Mouse (Mus musculus) midbrain, embryonic 11.5 days (tissue): Measurements from ENCODE around the gene Supt7l. TPM values are rescaled to one million over a fixed set of nuclear protein-coding genes. Genes with fewer than 3 reads are reported as not detected.
"Not testable (repeated sequence)": the region's sequence is repeated elsewhere in the genome, so short reads cannot be mapped to it uniquely, and the experiment has no call there.

ENCODE experiments used
- ATAC-seq: fragments of 200-750 bp; cut with Nextera tagmentation; 2 replicates; pipeline ENCODE4 v1.8.0; 2017; ENCODE audit warnings: moderate TSS enrichment, moderate library complexity; ENCODE audit not compliant: low FRiP score
- DNase-seq: peaks from one replicate; pipeline ENCODE4 v3.0.0; 2015; ENCODE audit warnings: low spot score; ENCODE audit errors: missing footprints
- H3K27ac ChIP-seq: fragments of 300-500 bp; sonication (generic); 2 replicates; pipeline ENCODE4 v1.5.1; 2014; ENCODE audit warnings: low read depth, low read length
- H3K27me3 ChIP-seq: fragments of 300-500 bp; sonication (generic); 2 replicates; pipeline ENCODE4 v1.6.1; 2014; ENCODE audit warnings: mild to moderate bottlenecking, low read length, moderate library complexity, mixed read lengths; ENCODE audit not compliant: control insufficient read depth, insufficient read depth
- H3K36me3 ChIP-seq: fragments of 300-500 bp; sonication (generic); 2 replicates; pipeline ENCODE4 v1.6.1; 2014; ENCODE audit warnings: mild to moderate bottlenecking, low read length, moderate library complexity, mixed read lengths; ENCODE audit not compliant: control insufficient read depth, insufficient read depth
- H3K4me1 ChIP-seq: fragments of 300-500 bp; sonication (generic); 2 replicates; pipeline ENCODE4 v1.6.1; 2014; ENCODE audit warnings: low read length; ENCODE audit not compliant: control insufficient read depth, insufficient read depth
- H3K4me2 ChIP-seq: fragments of 300-500 bp; sonication (generic); 2 replicates; pipeline ENCODE4 v1.6.1; 2014; ENCODE audit warnings: mild to moderate bottlenecking, moderate library complexity
- H3K4me3 ChIP-seq: fragments of 300-500 bp; sonication (generic); 2 replicates; pipeline ENCODE4 v1.5.1; 2014; ENCODE audit warnings: low read depth, low read length
- H3K9ac ChIP-seq: fragments of 300-500 bp; sonication (generic); 2 replicates; pipeline ENCODE4 v1.6.1; 2014; ENCODE audit warnings: low read length
- H3K9me3 ChIP-seq: fragments of 300-500 bp; sonication (generic); 2 replicates; pipeline ENCODE4 v1.6.1; 2016; ENCODE audit warnings: low read length; ENCODE audit not compliant: control insufficient read depth
- WGBS: fragments of 180-500 bp; shearing (Covaris S2); extraction: QIAGEN DNeasy Blood & Tissue Kit; methylation state at CpG from one replicate; pipeline ENCODE4 v1.1.7; 2014; 5-methylcytosine and 5-hydroxymethylcytosine counted together
- polyA plus RNA-seq: library from polyadenylated mRNA; unstranded; fragments of >200 nt; fragmentation: Nextera tagmentation; extraction: Ambion mirVana; gene quantifications from 2 replicates; pipeline ENCODE4 v1.2.1, GENCODE M21; 2014

The Supt7l gene
- polyA plus RNA-seq = 19.2 and 21.4 TPM in 2 replicates

- not testable (repeated sequence) for H3K36me3 ChIP-seq, H3K4me1 ChIP-seq, ATAC-seq, H3K9me3 ChIP-seq, H3K27me3 ChIP-seq, DNase-seq
- Histone ChIP-seq H3K27ac (0 out of 2 replicates have a peak within 1 kb of the TSS, but pooled peaks have one; percentile 62), H3K9ac (peak within 1 kb of the TSS; percentile 89), H3K4me3 (peak within 1 kb of the TSS; percentile 87), H3K4me2 (peak within 1 kb of the TSS; percentile 97)
- WGBS = 78% methylated on average over 11 of the region's 11 CpGs
These were observed at the start of gene Supt7l for GRCm38 (mm10) chr5:31527707-31528106. Gene Supt7l (minus strand): TSS chr5:31527807.

GRCm38 (mm10) chr5:31576539-31576975 lies 49.0 kb upstream of the Supt7l start:
- H3K4me2 ChIP-seq = no peak overlapping the region
- no peak overlapping the region for H3K9ac ChIP-seq
- no peak overlapping the region for H3K4me3 ChIP-seq
- 81% methylated on average over 7 of the region's 7 CpGs for WGBS
- H3K27ac ChIP-seq = no peak overlapping the region
- no peaks in the 10 kb centered on the region for H3K9me3 ChIP-seq
- no peaks in the 10 kb centered on the region for H3K36me3 ChIP-seq
- no peaks in the 10 kb centered on the region for H3K27me3 ChIP-seq
- ATAC-seq = no peak
- DNase-seq = no peak
- no peaks in the 10 kb centered on the region for H3K4me1 ChIP-seq

GRCm38 (mm10) chr5:31573722-31574121 lies 46.1 kb upstream of the Supt7l start:
- no peak overlapping the region for H3K9ac ChIP-seq
- WGBS = 95% methylated on average over 3 of the region's 3 CpGs
- DNase-seq = no peak

GRCm38 (mm10) chr5:31571023-31571608 lies 43.5 kb upstream of the Supt7l start:
- H3K27ac ChIP-seq = no peak overlapping the region
- 14% methylated on average over 19 of the region's 20 CpGs for WGBS
- H3K4me1 ChIP-seq = peaks cover 4% of the 10 kb centered on the region; the same call in 1 of the 2 replicates
- no peaks in the 10 kb centered on the region for H3K36me3 ChIP-seq
- H3K9ac ChIP-seq = no peak overlapping the region
- DNase-seq (no peak), ATAC-seq (no peak)
- no peaks in the 10 kb centered on the region for H3K27me3 ChIP-seq
- H3K4me2 ChIP-seq = peak overlapping the region; percentile 6; the same call in 1 of the 2 replicates
- H3K4me3 ChIP-seq = no peak overlapping the region
- no peaks in the 10 kb centered on the region for H3K9me3 ChIP-seq

More at GRCm38 (mm10) chr5:31573722-31574121, 46.1 kb upstream of the Supt7l start:
- no peak overlapping the region for H3K27ac ChIP-seq
- no peaks in the 10 kb centered on the region for H3K9me3 ChIP-seq
- H3K4me3 ChIP-seq = no peak overlapping the region
- H3K4me2 ChIP-seq = no peak overlapping the region
- peaks cover 4% of the 10 kb centered on the region; the same call in 1 of the 2 replicates for H3K4me1 ChIP-seq
- H3K36me3 ChIP-seq = no peaks in the 10 kb centered on the region
- ATAC-seq = no peak
- H3K27me3 ChIP-seq = no peaks in the 10 kb centered on the region

GRCm38 (mm10) chr5:31567951-31568657 lies 40.5 kb upstream of the Supt7l start:
- Histone ChIP-seq H3K9me3 (no peaks in the 10 kb centered on the region), H3K4me3 (no peak overlapping the region)
- WGBS = 80% methylated on average over 5 of the region's 5 CpGs

GRCm38 (mm10) chr5:31566457-31566856 lies 38.9 kb upstream of the Supt7l start:
- 56% methylated on average over 3 of the region's 3 CpGs for WGBS
- no peaks in the 10 kb centered on the region for H3K27me3 ChIP-seq
- H3K4me3 ChIP-seq = no peak overlapping the region
- no peaks in the 10 kb centered on the region for H3K36me3 ChIP-seq
- H3K4me1 ChIP-seq = peaks cover 4% of the 10 kb centered on the region; the same call in 1 of the 2 replicates
- DNase-seq (no peak), ATAC-seq (no peak)
- H3K9ac ChIP-seq = no peak overlapping the region
- H3K9me3 ChIP-seq = no peaks in the 10 kb centered on the region
- H3K27ac ChIP-seq = no peak overlapping the region
- H3K4me2 ChIP-seq = no peak overlapping the region

More at GRCm38 (mm10) chr5:31567951-31568657, 40.5 kb upstream of the Supt7l start:
- ATAC-seq = no peak
- no peaks in the 10 kb centered on the region for H3K36me3 ChIP-seq
- H3K9ac ChIP-seq = no peak overlapping the region
- DNase-seq = no peak
- no peaks in the 10 kb centered on the region for H3K27me3 ChIP-seq
- H3K4me2 ChIP-seq = no peak overlapping the region
- no peak overlapping the region for H3K27ac ChIP-seq
- H3K4me1 ChIP-seq = peaks cover 4% of the 10 kb centered on the region; the same call in 1 of the 2 replicates

- ATAC-seq = no peak
- H3K9ac ChIP-seq = no peak overlapping the region
- no peak overlapping the region for H3K4me2 ChIP-seq
- 76% methylated on average over 7 of the region's 7 CpGs for WGBS
- H3K9me3 ChIP-seq = no peaks in the 10 kb centered on the region
- no peak overlapping the region for H3K4me3 ChIP-seq
- H3K36me3 ChIP-seq = no peaks in the 10 kb centered on the region
- H3K27me3 ChIP-seq = no peaks in the 10 kb centered on the region
- peaks cover 2% of the 10 kb centered on the region; the same call in 1 of the 2 replicates for H3K4me1 ChIP-seq
- no peak for DNase-seq
- H3K27ac ChIP-seq = no peak overlapping the region
These were observed 38.4 kb upstream of the Supt7l start for GRCm38 (mm10) chr5:31566026-31566425.

GRCm38 (mm10) chr5:31564976-31565375 lies 37.4 kb upstream of the Supt7l start:
- DNase-seq = no peak
- Histone ChIP-seq H3K36me3 (no peaks in the 10 kb centered on the region), H3K4me1 (no peaks in the 10 kb centered on the region), H3K9me3 (no peaks in the 10 kb centered on the region), H3K4me3 (no peak overlapping the region), H3K9ac (no peak overlapping the region), H3K27ac (no peak overlapping the region), H3K4me2 (no peak overlapping the region), H3K27me3 (no peaks in the 10 kb centered on the region)
- 90% methylated on average over 4 of the region's 4 CpGs for WGBS
- ATAC-seq = no peak

GRCm38 (mm10) chr5:31563905-31564304 lies 36.3 kb upstream of the Supt7l start:
- Histone ChIP-seq H3K4me3 (no peak overlapping the region), H3K36me3 (no peaks in the 10 kb centered on the region), H3K4me1 (no peaks in the 10 kb centered on the region), H3K4me2 (no peak overlapping the region), H3K27me3 (no peaks in the 10 kb centered on the region), H3K9ac (no peak overlapping the region), H3K27ac (no peak overlapping the region), H3K9me3 (no peaks in the 10 kb centered on the region)
- ATAC-seq (no peak), DNase-seq (no peak)
- 46% methylated on average over 7 of the region's 7 CpGs for WGBS
